Mouse (Mus musculus) testis, adult 2 months (tissue): ENCODE data around the gene Fgd4.

Experiments used
- CTCF ChIP-seq: fragments of 200-500 bp; IDR thresholded peaks from 2 replicates; pipeline ENCODE4 v1.5.1; 2012; ENCODE audit warnings: low read depth, mild to moderate bottlenecking, inconsistent platforms, low read length, moderate library complexity; ENCODE audit not compliant: control insufficient read depth, insufficient read depth, insufficient replicate concordance
- POLR2A ChIP-seq: fragments of 200-500 bp; IDR thresholded peaks from 2 replicates; pipeline ENCODE4 v1.6.1; 2012; ENCODE audit warnings: low read depth, mild to moderate bottlenecking, inconsistent platforms, low read length, moderate library complexity; ENCODE audit not compliant: control insufficient read depth

GRCm38 (mm10) chr16:16450021-16450420 lies 150.3 kb downstream of the Fgd4 start:
- no peak for TF ChIP-seq CTCF
- TF ChIP-seq POLR2A, result no peak
